Mouse (Mus musculus) cortical plate, adult 2 months (tissue): ENCODE results near the gene Nkx6-2.

ENCODE experiments used
- CTCF ChIP-seq: fragments of 200-500 bp; IDR thresholded peaks from 2 replicates; pipeline ENCODE4 v1.5.1; 2011; ENCODE audit warnings: mild to moderate bottlenecking, control low read depth, low read length; ENCODE audit not compliant: insufficient read depth; ENCODE audit errors: extremely low read depth
- POLR2A ChIP-seq: fragments of 200-500 bp; IDR thresholded peaks from 2 replicates; pipeline ENCODE4 v1.6.1; 2011; ENCODE audit warnings: mild to moderate bottlenecking, low read length, control low read depth; ENCODE audit not compliant: insufficient read depth; ENCODE audit errors: extremely low read depth

- TF ChIP-seq CTCF, result no peak
- TF ChIP-seq POLR2A, result no peak
Measured at GRCm38 (mm10) chr7:139591311-139591710, 8.7 kb upstream of the Nkx6-2 start.
